Mouse (Mus musculus): ENCODE results near the gene Mettl5.

GRCm38 (mm10) chr2:69857882-69858281 lies 27.5 kb downstream of the Mettl5 start:
- no peak for TF ChIP-seq CTCF (IDR thresholded peaks at IDR 0.05; ENCODE audit: control insufficient read depth, insufficient read depth, insufficient replicate concordance, low read depth, low read length)
- no peak for TF ChIP-seq POLR2A (IDR thresholded peaks at IDR 0.05; ENCODE audit: control insufficient read depth, low read depth, low read length)

All from testis, adult 2 months (tissue).